Mouse (Mus musculus) left cerebral cortex, adult 2 months (tissue): ENCODE results near the gene Upk2. TPM values are rescaled to one million over a fixed set of nuclear protein-coding genes. Genes with fewer than 3 reads are reported as not detected.
"Not testable (repeated sequence)": the region's sequence is repeated elsewhere in the genome, so short reads cannot be mapped to it uniquely, and the experiment has no call there.

Experiments
- DNase-seq, 2 experiments: peaks; one replicate each; pipeline ENCODE4 v3.0.0; 2021 to 2022; ENCODE audit warnings: low spot score in 2 of 2, mixed read lengths in 1 of 2; ENCODE audit errors: extremely low spot score in 1 of 2
- H3K27ac ChIP-seq: fragments of 200-600 bp; 2 replicates; pipeline ENCODE4 v1.8.1; 2022
- H3K4me3 ChIP-seq: fragments of 200-600 bp; 2 replicates; pipeline ENCODE4 v1.8.1; 2022
- CTCF ChIP-seq: fragments of 200-600 bp; IDR thresholded peaks from 2 replicates; pipeline ENCODE4 v1.8.1; 2022; ENCODE audit warnings: antibody characterized with exemption, mild to moderate bottlenecking, moderate library complexity
- intact Hi-C: fragments of 180-260 bp; cut with DNase I; formaldehyde crosslinking; loops from one replicate; pipeline ENCODE4 v1.15.1; 2025
- total RNA-seq, 2 experiments: library from RNA; stranded (reverse); gene quantifications; 2 replicates each; pipeline ENCODE4 v1.2.3; 2021

The Upk2 gene
- total RNA-seq, 2 experiments from 2014 or later, result not detected

- no peak overlapping the region for H3K27ac ChIP-seq
- intact Hi-C loops, result no loop called here
- no peak for DNase-seq
- TF ChIP-seq CTCF, result peak; percentile 46
- no peak overlapping the region for H3K4me3 ChIP-seq
Observed at GRCm38 (mm10) chr9:44450387-44450786, 4.4 kb downstream of the Upk2 start.

- intact Hi-C loops, H3K4me3 ChIP-seq, H3K27ac ChIP-seq, DNase-seq: not testable (repeated sequence)
Observed at GRCm38 (mm10) chr9:44444402-44445025, 10.3 kb downstream of the Upk2 start.

- TF ChIP-seq CTCF, result no peak
Observed at GRCm38 (mm10) chr9:44440961-44441360, 13.8 kb downstream of the Upk2 start, which contains the start of gene Foxr1. TSS of gene Foxr1 (minus strand) at chr9:44441136.

GRCm38 (mm10) chr9:44435747-44436146 lies 19.0 kb downstream of the Upk2 start:
- H3K4me3 ChIP-seq, result no peak overlapping the region

More at GRCm38 (mm10) chr9:44440961-44441360, 13.8 kb downstream of the Upk2 start, which contains the start of gene Foxr1:
- Histone ChIP-seq H3K4me3 (no peak within 1 kb of the TSS), H3K27ac (no peak within 1 kb of the TSS)
- intact Hi-C loops, result no loop called here
- no peak for DNase-seq

GRCm38 (mm10) chr9:44432577-44433185 lies 22.1 kb downstream of the Upk2 start:
- intact Hi-C loops, result no loop called here
- no peak for DNase-seq
- no peak; the same call in 1 of the 2 replicates for TF ChIP-seq CTCF
- no peak overlapping the region for H3K4me3 ChIP-seq
- no peak overlapping the region for H3K27ac ChIP-seq

More at GRCm38 (mm10) chr9:44435747-44436146, 19.0 kb downstream of the Upk2 start:
- intact Hi-C loops, result no loop called here
- no peak for TF ChIP-seq CTCF
- no peak for DNase-seq
- no peak overlapping the region for H3K27ac ChIP-seq

- DNase-seq, result no peak
- no peak for TF ChIP-seq CTCF
- Histone ChIP-seq H3K27ac (no peak overlapping the region), H3K4me3 (no peak overlapping the region)
- intact Hi-C loops, result no loop called here
Observed at GRCm38 (mm10) chr9:44423576-44423975, 31.2 kb downstream of the Upk2 start.

- no peak overlapping the region for H3K27ac ChIP-seq
- no peak overlapping the region for H3K4me3 ChIP-seq
- intact Hi-C loops, result no loop called here
- TF ChIP-seq CTCF, result no peak
- no peak for DNase-seq
Observed at GRCm38 (mm10) chr9:44420280-44420898, 34.4 kb downstream of the Upk2 start.

GRCm38 (mm10) chr9:44419730-44420129 lies 35.0 kb downstream of the Upk2 start:
- H3K4me3 ChIP-seq, intact Hi-C loops, DNase-seq, H3K27ac ChIP-seq: not testable (repeated sequence)

GRCm38 (mm10) chr9:44418519-44419385 lies 36.0 kb downstream of the Upk2 start, which contains the start of gene Ccdc84:
TSS of gene Ccdc84 (minus strand) at chr9:44418569.
- intact Hi-C loops, result no loop called here
- H3K27ac ChIP-seq, result peak within 1 kb of the TSS; percentile 88
- TF ChIP-seq CTCF, result no peak
- DNase-seq, result no peak
- peak within 1 kb of the TSS; percentile 79 for H3K4me3 ChIP-seq

GRCm38 (mm10) chr9:44417892-44418363 lies 36.8 kb downstream of the Upk2 start:
- intact Hi-C loops, result no loop called here
- peak overlapping the region; percentile 88 for H3K27ac ChIP-seq
- peak; percentile 93 for TF ChIP-seq CTCF
- peak; percentile 94 to 96 for DNase-seq
- peak overlapping the region; percentile 79 for H3K4me3 ChIP-seq

GRCm38 (mm10) chr9:44417156-44417891 lies 37.5 kb downstream of the Upk2 start:
- H3K4me3 ChIP-seq, result peak overlapping the region; percentile 79
- TF ChIP-seq CTCF, result no peak
- intact Hi-C loops, result no loop called here
- DNase-seq, result no peak
- H3K27ac ChIP-seq, result peak overlapping the region; percentile 88
